Mouse (Mus musculus): Measurements from ENCODE around the gene Nxnl2. TPM values are rescaled to one million over a fixed set of nuclear protein-coding genes. Genes with fewer than 3 reads are reported as not detected.
"Not testable (repeated sequence)": the region's sequence is repeated elsewhere in the genome, so short reads cannot be mapped to it uniquely, and the experiment has no call there.

Nxnl2 gene
- polyA plus RNA-seq, 1 experiment from 2014 or later = 0.30 TPM

GRCm38 (mm10) chr13:51190336-51190735, 19.5 kb downstream of the Nxnl2 start:
- H3K27ac ChIP-seq = no peak overlapping the region
- H3K27me3 ChIP-seq (ENCODE audit: insufficient read depth, poor library complexity, severe bottlenecking) = no peaks in the 10 kb centered on the region
- peaks cover 5% of the 10 kb centered on the region; the same call in 1 of the 2 replicates for H3K9me3 ChIP-seq
- H3K4me3 ChIP-seq = no peak overlapping the region
- H3K4me1 ChIP-seq (replicated peaks) = no peaks in the 10 kb centered on the region
- DNase-seq (ENCODE audit: low spot score) = no peak
- WGBS = 66% methylated on average over 3 of the region's 3 CpGs
- no peaks in the 10 kb centered on the region for H3K36me3 ChIP-seq

- Histone ChIP-seq H3K27ac (no peak overlapping the region), H3K36me3 (no peaks in the 10 kb centered on the region), H3K4me3 (no peak overlapping the region), H3K4me1 (replicated peaks) (no peaks in the 10 kb centered on the region), H3K9me3 (peaks cover 2% of the 10 kb centered on the region; the same call in 1 of the 2 replicates), H3K27me3 (ENCODE audit: insufficient read depth, poor library complexity, severe bottlenecking) (no peaks in the 10 kb centered on the region)
- DNase-seq (ENCODE audit: low spot score) = no peak
- WGBS = 83% methylated on average over 6 of the region's 6 CpGs
Measured at GRCm38 (mm10) chr13:51191416-51192140, 20.8 kb downstream of the Nxnl2 start.

- no peaks in the 10 kb centered on the region for H3K4me1 ChIP-seq (replicated peaks)
- no peaks in the 10 kb centered on the region for H3K36me3 ChIP-seq
- H3K27me3 ChIP-seq (ENCODE audit: insufficient read depth, poor library complexity, severe bottlenecking) = no peaks in the 10 kb centered on the region
- peaks cover 2% of the 10 kb centered on the region; the same call in 1 of the 2 replicates for H3K9me3 ChIP-seq
- no peak overlapping the region for H3K27ac ChIP-seq
- 93% methylated on average over 15 of the region's 15 CpGs for WGBS
- no peak overlapping the region for H3K4me3 ChIP-seq
- DNase-seq (ENCODE audit: low spot score) = no peak
Measured at GRCm38 (mm10) chr13:51193893-51194292, 23.1 kb downstream of the Nxnl2 start.

DNA sequence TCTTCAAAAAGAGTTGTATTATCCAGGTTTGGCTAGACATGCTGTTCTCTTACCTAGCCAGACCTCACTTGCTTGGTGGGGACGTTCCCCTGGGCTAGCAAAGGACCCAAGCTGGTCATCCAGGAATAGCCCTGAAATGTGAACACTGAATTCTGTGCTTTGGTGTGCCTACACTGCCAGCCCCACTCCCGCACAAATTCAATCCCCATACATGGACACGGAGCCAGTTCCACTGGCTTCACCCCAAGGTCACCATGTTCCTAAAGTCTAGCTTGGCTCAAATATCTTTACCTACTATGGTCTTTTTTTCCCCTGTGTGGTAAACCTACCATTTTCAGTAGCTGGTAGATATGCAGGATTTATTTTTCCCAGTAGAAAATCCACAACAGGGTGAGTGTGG, 26.9 kb downstream of the Nxnl2 start:
- Histone ChIP-seq H3K36me3 (no peaks in the 10 kb centered on the region), H3K4me1 (replicated peaks) (no peaks in the 10 kb centered on the region), H3K27me3 (ENCODE audit: insufficient read depth, poor library complexity, severe bottlenecking) (0 out of 2 replicates have a peak, but pooled peaks cover 4% of the 10 kb centered on the region), H3K4me3 (no peak overlapping the region), H3K27ac (no peak overlapping the region), H3K9me3 (0 out of 2 replicates have a peak, but pooled peaks cover 9% of the 10 kb centered on the region)
- no peak for DNase-seq (ENCODE audit: low spot score)
- WGBS = 92% methylated on average over 3 of the region's 3 CpGs

- Histone ChIP-seq H3K4me1 (replicated peaks) (no peaks in the 10 kb centered on the region), H3K27ac (no peak overlapping the region), H3K9me3 (0 out of 2 replicates have a peak, but pooled peaks cover 9% of the 10 kb centered on the region), H3K27me3 (ENCODE audit: insufficient read depth, poor library complexity, severe bottlenecking) (0 out of 2 replicates have a peak, but pooled peaks cover 4% of the 10 kb centered on the region), H3K4me3 (no peak overlapping the region), H3K36me3 (no peaks in the 10 kb centered on the region)
- WGBS = 86% methylated on average over 5 of the region's 5 CpGs
- DNase-seq (ENCODE audit: low spot score) = no peak
Measured at GRCm38 (mm10) chr13:51198186-51198585, 27.4 kb downstream of the Nxnl2 start.

DNA sequence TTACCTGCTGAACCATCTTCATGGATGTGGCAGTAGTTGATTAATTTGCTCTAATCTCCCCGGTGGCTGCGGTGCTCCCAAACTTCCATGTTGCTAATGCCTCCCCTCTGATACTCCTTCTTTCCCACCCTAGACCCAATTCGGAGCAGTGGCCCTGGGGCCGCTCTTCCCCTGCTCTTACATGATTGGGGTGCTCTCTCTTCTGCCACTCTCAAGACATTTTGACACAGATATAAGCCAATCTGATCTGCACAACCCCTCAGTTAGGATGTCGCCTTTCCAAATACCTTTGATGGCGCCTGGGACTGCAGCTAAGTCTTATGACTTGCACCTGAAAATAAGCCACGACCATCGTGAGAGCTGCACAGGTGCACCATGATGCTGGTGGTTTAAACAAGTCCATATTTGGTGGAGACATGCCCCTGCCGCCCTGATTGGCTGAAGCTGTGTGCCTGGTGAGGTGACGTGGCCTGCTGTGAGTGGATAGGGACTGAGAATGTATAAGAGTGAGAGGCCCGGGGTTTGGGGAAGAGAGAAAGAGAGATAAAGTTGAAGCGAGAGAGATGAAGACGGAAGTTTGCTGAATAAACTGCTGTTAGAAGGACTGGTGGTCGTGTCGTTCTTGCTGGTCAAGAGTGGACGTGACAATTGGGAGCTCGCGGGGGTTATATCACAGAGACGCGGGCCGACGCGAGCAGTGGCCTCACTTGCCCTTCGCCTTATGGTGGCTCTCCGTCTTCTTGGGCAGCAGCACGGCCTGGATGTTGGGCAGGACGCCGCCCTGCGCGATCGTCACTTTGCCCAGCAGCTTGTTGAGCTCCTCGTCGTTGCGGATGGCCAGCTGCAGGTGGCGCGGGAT, 31.4 kb downstream of the Nxnl2 start:
- H3K27ac ChIP-seq = peak overlapping the region; percentile 69; the same call in 1 of the 2 replicates
- DNase-seq (ENCODE audit: low spot score); H3K36me3 ChIP-seq; H3K27me3 ChIP-seq (ENCODE audit: insufficient read depth, poor library complexity, severe bottlenecking); H3K4me1 ChIP-seq (replicated peaks); H3K9me3 ChIP-seq: not testable (repeated sequence)
- H3K4me3 ChIP-seq = peak overlapping the region; percentile 44
- 45% methylated on average over 34 of the region's 36 CpGs for WGBS

DNA sequence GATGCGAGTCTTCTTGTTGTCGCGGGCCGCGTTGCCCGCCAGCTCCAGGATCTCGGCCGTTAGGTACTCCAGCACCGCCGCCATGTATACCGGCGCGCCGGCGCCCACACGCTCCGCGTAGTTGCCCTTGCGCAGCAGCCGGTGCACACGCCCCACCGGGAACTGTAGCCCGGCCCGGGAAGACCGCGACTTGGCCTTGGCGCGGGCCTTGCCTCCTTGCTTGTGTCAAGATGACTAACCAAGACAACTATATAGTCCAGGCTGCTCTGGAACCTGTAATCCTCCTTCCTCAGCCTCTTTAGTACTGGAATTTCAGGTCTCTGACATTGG, 32.0 kb downstream of the Nxnl2 start:
- H3K4me1 ChIP-seq (replicated peaks); H3K9me3 ChIP-seq; H3K36me3 ChIP-seq; H3K27me3 ChIP-seq (ENCODE audit: insufficient read depth, poor library complexity, severe bottlenecking): not testable (repeated sequence)
- DNase-seq (ENCODE audit: low spot score) = peak; percentile 29
- peak overlapping the region; percentile 44 for H3K4me3 ChIP-seq
- WGBS = 4% methylated on average over 28 of the region's 28 CpGs
- H3K27ac ChIP-seq = peak overlapping the region; percentile 69; the same call in 1 of the 2 replicates

DNA sequence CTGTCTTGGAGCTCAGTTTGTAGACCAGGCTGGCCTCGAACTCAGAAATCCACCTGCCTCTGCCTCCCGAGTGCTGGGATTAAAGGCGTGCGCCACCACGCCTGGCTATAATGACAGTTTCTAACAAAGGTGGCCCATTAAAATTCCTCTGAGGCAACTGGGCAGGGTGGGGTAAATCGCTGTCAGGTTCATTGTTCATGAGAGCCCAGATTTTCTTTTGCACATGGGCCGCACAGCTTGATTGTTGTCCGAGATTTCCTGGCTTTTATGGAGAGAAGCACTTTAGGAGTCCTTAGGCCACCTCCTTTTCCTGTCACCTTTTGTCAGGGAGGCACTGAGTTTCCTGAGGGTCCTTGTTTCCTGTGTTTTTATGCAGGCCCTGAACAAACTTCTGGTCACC, 32.6 kb downstream of the Nxnl2 start:
- Histone ChIP-seq H3K4me3 (no peak overlapping the region), H3K36me3 (no peaks in the 10 kb centered on the region), H3K27ac (no peak overlapping the region), H3K4me1 (replicated peaks) (peaks cover 2% of the 10 kb centered on the region; the same call in 1 of the 2 replicates), H3K27me3 (ENCODE audit: insufficient read depth, poor library complexity, severe bottlenecking) (0 out of 2 replicates have a peak, but pooled peaks cover 4% of the 10 kb centered on the region), H3K9me3 (0 out of 2 replicates have a peak, but pooled peaks cover 9% of the 10 kb centered on the region)
- WGBS = 85% methylated on average over 8 of the region's 8 CpGs
- no peak for DNase-seq (ENCODE audit: low spot score)

GRCm38 (mm10) chr13:51204081-51204480, 33.3 kb downstream of the Nxnl2 start:
- H3K36me3 ChIP-seq; H3K4me3 ChIP-seq; H3K4me1 ChIP-seq (replicated peaks); H3K9me3 ChIP-seq; H3K27me3 ChIP-seq (ENCODE audit: insufficient read depth, poor library complexity, severe bottlenecking); H3K27ac ChIP-seq; DNase-seq (ENCODE audit: low spot score): not testable (repeated sequence)
- 89% methylated on average over 11 of the region's 11 CpGs for WGBS

- H3K27ac ChIP-seq = no peak overlapping the region
- no peak overlapping the region for H3K4me3 ChIP-seq
Measured at GRCm38 (mm10) chr13:51207965-51208364, 37.1 kb downstream of the Nxnl2 start.

GRCm38 (mm10) chr13:51208378-51209100, 37.7 kb downstream of the Nxnl2 start:
- Histone ChIP-seq H3K4me3 (no peak overlapping the region), H3K4me1 (replicated peaks) (peaks cover 6% of the 10 kb centered on the region; the same call in 1 of the 2 replicates), H3K9me3 (no peaks in the 10 kb centered on the region), H3K27ac (peak overlapping the region; percentile 70), H3K36me3 (no peaks in the 10 kb centered on the region), H3K27me3 (ENCODE audit: insufficient read depth, poor library complexity, severe bottlenecking) (no peaks in the 10 kb centered on the region)
- WGBS = 70% methylated on average over 18 of the region's 18 CpGs
- peak; percentile 35 for DNase-seq (ENCODE audit: low spot score)

More at GRCm38 (mm10) chr13:51207965-51208364, 37.1 kb downstream of the Nxnl2 start:
- no peaks in the 10 kb centered on the region for H3K36me3 ChIP-seq
- 77% methylated on average over 12 of the region's 12 CpGs for whole genome bisulfite sequencing
- peaks cover 6% of the 10 kb centered on the region; the same call in 1 of the 2 replicates for H3K4me1 ChIP-seq (replicated peaks)
- no peak for DNase-seq (ENCODE audit: low spot score)
- no peaks in the 10 kb centered on the region for H3K9me3 ChIP-seq
- H3K27me3 ChIP-seq (ENCODE audit: insufficient read depth, poor library complexity, severe bottlenecking) = no peaks in the 10 kb centered on the region

GRCm38 (mm10) chr13:51210639-51211038, 39.8 kb downstream of the Nxnl2 start:
- Histone ChIP-seq H3K9me3 (no peaks in the 10 kb centered on the region), H3K4me1 (replicated peaks) (peaks cover 6% of the 10 kb centered on the region; the same call in 1 of the 2 replicates), H3K27me3 (ENCODE audit: insufficient read depth, poor library complexity, severe bottlenecking) (no peaks in the 10 kb centered on the region), H3K36me3 (no peaks in the 10 kb centered on the region), H3K4me3 (no peak overlapping the region), H3K27ac (no peak overlapping the region)
- 74% methylated on average over 5 of the region's 5 CpGs for WGBS
- DNase-seq (ENCODE audit: low spot score) = no peak

Measured in hindbrain, embryonic 10.5 days (tissue).